Mouse (Mus musculus) 3134 (cell line): Measurements from ENCODE around the gene Gm28308.

Experiments used
- DNase-seq: peaks from one replicate; pipeline ENCODE4 v3.0.0-alpha.2; 2011; ENCODE audit warnings: low spot score; ENCODE audit not compliant: insufficient read length; ENCODE audit errors: extremely low read depth

Gm28308 gene

GRCm38 (mm10) chr6:52172501-52172900 lies 40.6 kb downstream of the Gm28308 start:
- DNase-seq: no peak

GRCm38 (mm10) chr6:52171938-52172337 lies 41.2 kb downstream of the Gm28308 start:
- DNase-seq: no peak

GRCm38 (mm10) chr6:52171331-52171730 lies 41.8 kb downstream of the Gm28308 start:
- no peak for DNase-seq

- no peak for DNase-seq
These were observed 42.3 kb downstream of the Gm28308 start for GRCm38 (mm10) chr6:52170898-52171223.

GRCm38 (mm10) chr6:52170166-52170897 lies 42.8 kb downstream of the Gm28308 start:
- DNase-seq: no peak

DNA sequence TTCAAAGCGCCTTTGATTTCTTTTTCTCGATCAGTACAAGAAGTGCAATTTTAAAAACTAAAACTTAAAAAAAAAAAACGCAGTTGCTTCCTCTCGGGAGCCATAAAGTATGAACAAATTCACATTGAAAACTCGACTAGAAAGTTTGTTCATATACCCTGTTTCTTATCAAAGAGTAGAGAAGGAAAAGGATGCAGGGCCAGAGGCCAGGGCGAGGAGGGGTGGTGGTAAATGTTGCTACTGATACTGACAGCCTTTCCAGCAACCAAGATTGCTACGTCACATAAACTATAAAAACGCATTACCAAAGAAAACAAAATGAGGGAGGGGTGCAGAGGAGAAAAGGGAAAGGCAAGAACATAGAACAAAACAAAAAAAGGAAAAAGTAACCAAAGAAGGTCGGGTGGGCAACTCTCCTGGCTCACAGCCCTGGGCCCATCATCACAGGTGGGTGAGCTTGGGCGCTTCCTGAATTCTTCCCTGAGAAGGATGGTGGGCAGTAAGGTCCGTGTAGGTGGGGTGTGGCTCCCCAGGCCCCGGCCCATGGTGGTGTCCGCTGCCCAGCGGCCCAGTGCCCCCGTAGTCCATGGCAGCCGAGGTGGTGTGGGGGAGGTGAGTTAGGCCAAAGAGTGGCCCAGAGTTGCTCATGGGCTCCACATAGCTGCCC lies 43.5 kb downstream of the Gm28308 start:
- DNase-seq: no peak

- no peak for DNase-seq
These were observed 44.7 kb downstream of the Gm28308 start for GRCm38 (mm10) chr6:52168191-52169055.

DNA sequence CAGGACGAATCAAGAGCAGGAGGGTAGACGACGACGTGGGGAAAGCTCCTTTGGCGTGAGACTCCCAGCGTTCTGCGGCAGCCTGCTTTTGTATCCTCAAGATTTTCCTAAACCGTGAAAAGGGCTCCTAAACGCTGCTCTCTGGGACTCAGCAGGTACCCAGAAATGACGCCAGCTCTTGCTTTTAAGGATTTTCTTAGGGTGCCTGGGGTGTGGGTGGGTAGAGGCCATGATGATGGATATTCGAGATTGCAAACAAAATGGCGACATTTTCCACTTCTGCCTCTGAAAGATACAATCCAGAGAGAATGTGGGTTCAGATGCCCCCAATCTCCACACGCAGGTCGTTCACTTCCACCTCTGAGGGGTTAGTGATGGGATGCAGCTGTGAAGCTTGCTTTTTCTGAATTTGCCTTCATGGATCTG lies 45.4 kb downstream of the Gm28308 start:
- no peak for DNase-seq

- DNase-seq: no peak
These were observed 46.0 kb downstream of the Gm28308 start for GRCm38 (mm10) chr6:52167176-52167575.

- no peak for DNase-seq
These were observed 46.6 kb downstream of the Gm28308 start for GRCm38 (mm10) chr6:52166431-52167077.

DNA sequence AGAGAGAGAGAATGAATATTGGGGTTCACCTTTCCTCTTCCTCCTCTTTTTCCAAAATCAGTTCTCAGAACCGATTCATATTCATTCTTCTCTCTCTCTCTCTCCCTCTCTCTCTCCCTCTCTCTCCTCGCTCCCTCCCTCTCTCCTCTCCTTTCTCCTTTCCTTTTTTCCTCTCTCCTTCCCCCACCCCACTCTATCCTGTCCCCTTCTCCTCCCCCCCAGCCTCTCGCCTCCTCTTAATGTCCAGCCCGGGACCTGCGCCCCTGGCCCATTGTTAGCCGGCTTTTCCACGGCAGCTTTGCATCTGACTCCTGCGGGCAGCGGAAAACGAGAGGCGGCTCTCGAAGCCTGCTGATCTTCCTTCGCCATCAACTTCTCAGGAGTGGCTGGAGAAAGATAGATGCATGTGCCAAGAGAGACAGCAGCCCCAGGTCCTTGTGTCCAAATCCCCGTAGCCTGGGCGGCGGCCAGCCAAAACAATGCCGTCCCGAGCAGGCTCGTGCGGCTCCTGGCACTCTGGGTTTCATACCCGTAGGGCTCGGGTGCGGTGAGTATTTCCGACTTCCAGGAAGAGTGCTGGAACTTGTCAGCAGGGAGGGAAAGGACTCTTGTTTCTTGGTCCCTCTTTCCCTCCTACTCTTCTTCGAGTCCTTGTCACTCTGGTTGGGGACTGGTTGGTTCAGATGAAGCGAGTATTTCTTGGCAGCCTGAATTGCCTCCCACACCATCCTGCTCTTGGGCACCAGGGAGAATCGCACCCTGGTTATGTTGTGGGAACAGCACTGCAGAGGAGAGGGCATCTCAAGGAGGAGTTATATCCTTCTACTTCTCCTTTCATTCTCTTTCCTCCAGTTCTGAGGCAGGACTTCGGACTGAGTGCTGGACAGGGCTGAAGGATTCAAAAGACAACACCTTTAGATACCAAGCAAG lies 47.4 kb downstream of the Gm28308 start:
- no peak for DNase-seq

DNA sequence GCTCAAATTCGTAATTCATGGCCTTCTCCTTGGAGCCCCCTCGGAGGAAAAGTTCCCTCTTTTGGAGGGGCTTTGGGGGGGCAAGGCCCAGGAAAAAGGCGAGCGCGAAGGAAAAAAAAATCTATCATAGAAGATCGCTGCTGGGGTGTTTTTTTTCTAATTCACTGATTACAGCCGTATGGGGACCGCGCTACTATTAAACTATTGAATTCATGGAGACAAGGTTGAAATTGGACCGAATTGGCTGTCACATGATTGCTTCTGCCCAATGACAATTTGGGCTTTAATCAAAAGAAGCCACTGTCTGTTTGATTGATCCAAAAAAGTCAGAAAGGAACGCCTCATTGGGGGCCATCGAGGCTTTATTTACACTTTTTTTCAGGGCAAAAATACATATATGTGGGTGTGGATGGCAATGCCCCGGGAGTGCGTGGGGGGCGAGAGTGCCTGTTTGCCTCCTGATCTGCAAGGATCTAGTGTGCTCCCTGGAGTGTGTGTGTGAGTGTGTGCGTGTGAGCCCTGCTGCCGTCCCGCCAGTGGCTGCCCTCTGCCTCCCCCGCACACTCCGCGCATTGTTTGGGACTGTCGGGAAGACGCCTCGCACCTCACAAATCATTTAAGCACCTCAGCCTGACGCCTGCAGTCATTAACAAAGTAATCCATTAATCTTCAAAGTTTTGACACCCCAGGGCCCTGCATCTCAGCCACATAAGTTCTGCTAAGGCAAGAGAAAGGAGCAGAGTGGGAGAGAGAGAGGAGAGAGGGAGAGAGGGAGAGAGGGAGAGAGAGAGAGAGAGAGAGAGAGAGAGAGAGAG lies 48.3 kb downstream of the Gm28308 start, which contains the start of gene Hoxa2:
Gene Hoxa2, minus strand, starts transcription at position 206 of the 815 bp plus-strand sequence.
- DNase-seq: no peak

- no peak for DNase-seq
These were observed 49.0 kb downstream of the Gm28308 start for GRCm38 (mm10) chr6:52164051-52164625.

GRCm38 (mm10) chr6:52163366-52164031 lies 49.6 kb downstream of the Gm28308 start:
- DNase-seq: no peak

DNA sequence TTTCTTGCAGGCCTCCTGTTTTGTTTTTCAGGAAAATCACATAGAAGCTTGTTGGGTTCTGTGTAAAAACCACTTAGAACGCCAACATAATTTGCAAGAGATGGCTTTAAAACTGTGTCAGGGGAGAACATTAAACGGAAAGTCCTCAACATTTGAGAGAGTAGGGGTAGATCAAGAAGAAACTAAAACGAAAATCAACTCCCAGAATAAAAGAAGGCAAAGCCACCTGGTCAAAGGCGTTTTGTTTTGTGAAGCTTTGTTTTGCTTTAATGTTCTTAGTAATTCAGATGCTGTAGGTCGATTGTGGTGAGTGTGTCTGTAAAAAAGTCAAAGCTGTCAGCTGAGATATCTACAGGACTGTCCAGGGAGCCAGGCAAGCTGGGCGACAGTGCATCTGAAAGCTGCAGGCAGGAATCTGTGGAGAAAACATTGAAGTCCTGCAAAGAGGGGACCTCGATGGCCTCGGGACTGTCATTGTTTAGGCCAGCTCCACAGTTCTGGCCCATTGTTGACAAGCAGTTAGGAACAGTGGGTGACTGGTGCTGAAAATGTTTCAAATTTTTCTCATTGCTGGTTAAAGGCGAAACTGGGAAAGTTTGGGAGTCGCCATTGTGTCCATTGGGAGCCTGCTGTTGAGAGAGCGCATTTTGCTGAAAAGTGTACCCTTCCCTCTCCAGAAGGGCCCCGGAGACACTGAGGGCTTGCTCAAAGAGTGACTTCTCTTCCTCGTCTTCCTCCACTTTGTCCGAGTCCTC lies 50.4 kb downstream of the Gm28308 start:
- DNase-seq: no peak

DNA sequence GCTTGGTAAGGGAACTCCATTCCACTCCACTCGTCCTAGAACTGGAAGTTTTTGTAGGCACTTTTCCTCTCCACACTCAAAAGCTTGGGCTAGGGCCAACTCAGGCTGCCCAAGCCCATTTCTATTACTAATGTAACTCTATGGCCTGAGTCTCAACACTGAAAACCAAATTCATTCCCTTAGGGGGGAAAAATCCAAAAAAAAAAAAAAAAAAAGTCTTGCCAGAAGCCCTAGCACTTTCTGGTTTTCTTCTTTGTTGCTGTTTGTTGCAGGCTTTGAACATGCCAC lies 51.1 kb downstream of the Gm28308 start:
- DNase-seq: no peak

DNA sequence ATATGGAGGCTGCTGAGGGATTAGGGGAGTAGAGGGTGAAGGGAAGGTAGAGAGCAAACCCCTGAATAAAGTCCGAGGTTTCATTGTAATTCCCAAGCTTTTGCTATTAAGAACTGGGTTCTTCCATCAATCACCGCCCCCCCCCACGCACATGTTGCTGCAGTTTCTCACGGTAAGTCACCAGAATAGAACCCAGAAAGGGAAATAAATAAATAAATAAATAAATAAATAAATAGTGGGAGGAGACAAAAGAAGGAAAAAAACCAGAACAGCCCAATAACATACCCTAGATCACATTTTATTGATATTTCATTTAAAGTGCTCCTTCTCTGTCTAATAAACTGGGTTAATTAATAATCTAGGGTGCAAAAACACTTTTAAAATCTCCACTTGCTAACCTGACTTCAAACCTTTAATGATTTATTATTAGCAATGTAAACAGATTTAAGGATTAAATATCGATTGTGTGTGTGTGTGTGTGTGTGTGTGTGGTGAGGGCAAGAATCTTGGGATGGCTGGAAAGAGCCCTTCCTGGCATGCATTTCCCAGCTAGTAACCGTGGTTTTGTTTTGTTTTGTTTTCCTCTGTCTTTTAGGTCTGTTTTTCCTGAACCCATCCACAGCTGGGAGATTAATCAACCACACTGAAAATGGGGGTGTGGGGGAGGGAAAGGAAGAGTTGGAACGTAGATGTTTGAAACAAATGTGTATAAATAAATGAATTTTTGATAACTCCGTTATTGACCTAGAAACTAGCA lies 51.6 kb downstream of the Gm28308 start:
- DNase-seq: no peak
